In genomic region chr4:114635889-114636288, GRCm38 (mm10) we compare ENCODE assay signal across 8 mouse cellular contexts.
DNase-seq lines count a peak whose midpoint lies in the region; ATAC-seq and TF ChIP-seq lines count a peak whose summit lies in the region.

No protein-coding gene starts in this region.

- no peaks in the 10 kb centered on the region for H3K36me3 ChIP-seq in liver, embryonic 11.5 days (ENCODE audit: control insufficient read depth, insufficient read depth, low read length)
- no peaks in the 10 kb centered on the region for H3K36me3 ChIP-seq in intestine, postnatal 0 days (ENCODE audit: control insufficient read depth, insufficient read depth)
- no peaks in the 10 kb centered on the region for H3K36me3 ChIP-seq in midbrain, embryonic 13.5 days

- TF ChIP-seq POLR2A in cerebellum, adult 2 months (IDR thresholded peaks at IDR 0.05; ENCODE audit: borderline replicate concordance, insufficient read depth, low read length) = no peak

- H3K27ac ChIP-seq in liver, embryonic 11.5 days (ENCODE audit: low read depth, low read length) = no peak overlapping the region
- no peak overlapping the region for H3K27ac ChIP-seq in cerebellum, adult 2 months (ENCODE audit: insufficient read depth, low read length)
- no peak overlapping the region for H3K27ac ChIP-seq in intestine, postnatal 0 days (ENCODE audit: low read depth, low read length)
- no peak overlapping the region for H3K27ac ChIP-seq in midbrain, embryonic 13.5 days

- H3K9ac ChIP-seq in liver, embryonic 11.5 days (ENCODE audit: low read depth, low read length) = no peak overlapping the region
- H3K9ac ChIP-seq in intestine, postnatal 0 days (ENCODE audit: low read depth, low read length) = no peak overlapping the region
- H3K9ac ChIP-seq in midbrain, embryonic 13.5 days (replicated peaks) = no peak overlapping the region

- DNase-seq in liver = peak; percentile 18
- DNase-seq in liver, embryonic 11.5 days (ENCODE audit: low spot score) = no peak
- DNase-seq in cerebellum, adult 2 months = peak; percentile 17 to 25
- DNase-seq in frontal cortex, postnatal 14 days (ENCODE audit: low spot score in 2 of 2) = peak; percentile 66 to 68
- DNase-seq in left cerebral cortex, adult 9 months (ENCODE audit: low spot score in 2 of 2) = peak; percentile 33 to 86
- peak; percentile 58 for DNase-seq in thymus, postnatal 4 days

- no peaks in the 10 kb centered on the region for H3K4me1 ChIP-seq in liver, embryonic 11.5 days (replicated peaks; ENCODE audit: control insufficient read depth, insufficient read depth, low read length)
- no peaks in the 10 kb centered on the region for H3K4me1 ChIP-seq in cerebellum, adult 2 months (ENCODE audit: control insufficient read depth, insufficient read depth, low read length)
- no peaks in the 10 kb centered on the region for H3K4me1 ChIP-seq in intestine, postnatal 0 days (replicated peaks; ENCODE audit: control insufficient read depth, insufficient read depth, low read length)
- no peaks in the 10 kb centered on the region for H3K4me1 ChIP-seq in midbrain, embryonic 13.5 days (replicated peaks)

- peak; percentile 30; the same call in 1 of the 2 replicates for TF ChIP-seq CTCF in cerebellum, adult 2 months (IDR thresholded peaks at IDR 0.05; ENCODE audit: borderline replicate concordance, insufficient read depth, low read depth, low read length)
- TF ChIP-seq CTCF in intestine, postnatal 0 days (IDR thresholded peaks at IDR 0.05; ENCODE audit: low read depth) = peak; percentile 78

- no peaks in the 10 kb centered on the region for H3K27me3 ChIP-seq in liver, embryonic 11.5 days (replicated peaks; ENCODE audit: control insufficient read depth, insufficient read depth, low read length)
- H3K27me3 ChIP-seq in cerebellum, adult 2 months (ENCODE audit: control insufficient read depth, insufficient read depth, low read length) = no peaks in the 10 kb centered on the region
- H3K27me3 ChIP-seq in intestine, postnatal 0 days (replicated peaks; ENCODE audit: control insufficient read depth, insufficient read depth, low read length) = no peaks in the 10 kb centered on the region
- no peaks in the 10 kb centered on the region for H3K27me3 ChIP-seq in midbrain, embryonic 13.5 days

- no peak for ATAC-seq in liver, embryonic 11.5 days (replicated peaks; ENCODE audit: low FRiP score)
- ATAC-seq in intestine, postnatal 0 days = no peak
- ATAC-seq in midbrain, embryonic 13.5 days = peak; percentile 30; the same call in 1 of the 2 replicates

- no peak overlapping the region for H3K4me3 ChIP-seq in liver, embryonic 11.5 days (ENCODE audit: low read depth, low read length)
- no peak overlapping the region for H3K4me3 ChIP-seq in cerebellum, adult 2 months (replicated peaks; ENCODE audit: insufficient read depth, low read depth, low read length)
- no peak overlapping the region for H3K4me3 ChIP-seq in intestine, postnatal 0 days (ENCODE audit: low read depth, low read length)
- H3K4me3 ChIP-seq in midbrain, embryonic 13.5 days (replicated peaks) = no peak overlapping the region

- H3K9me3 ChIP-seq in liver, embryonic 11.5 days (ENCODE audit: control insufficient read depth, low read length) = no peaks in the 10 kb centered on the region
- H3K9me3 ChIP-seq in intestine, postnatal 0 days (ENCODE audit: control insufficient read depth) = no peaks in the 10 kb centered on the region
- H3K9me3 ChIP-seq in midbrain, embryonic 13.5 days = no peaks in the 10 kb centered on the region; the same call in 1 of the 2 replicates

- no peak overlapping the region for H3K4me2 ChIP-seq in liver, embryonic 11.5 days
- no peak overlapping the region for H3K4me2 ChIP-seq in intestine, postnatal 0 days (replicated peaks; ENCODE audit: low read depth)
- no peak overlapping the region for H3K4me2 ChIP-seq in midbrain, embryonic 13.5 days (replicated peaks)

- WGBS in liver, embryonic 11.5 days = 27% methylated on average over 5 of the region's 5 CpGs
- 22% methylated on average over 5 of the region's 5 CpGs for WGBS in cerebellum, adult 2 months
- WGBS in intestine, postnatal 0 days = 22% methylated on average over 5 of the region's 5 CpGs
- 30% methylated on average over 5 of the region's 5 CpGs for WGBS in midbrain, embryonic 13.5 days
